Mouse (Mus musculus) C2C12 (cell line): Measurements from ENCODE around the gene Rbpj. TPM values are rescaled to one million over a fixed set of nuclear protein-coding genes. Genes with fewer than 3 reads are reported as not detected.

Source experiments
- H3K27me3 ChIP-seq: one replicate; pipeline ENCODE4 v1.6.1; 2011; ENCODE audit not compliant: control insufficient read depth, insufficient read depth, insufficient read length
- H3K36me3 ChIP-seq: one replicate; pipeline ENCODE4 v1.6.1; 2011; ENCODE audit not compliant: control insufficient read depth, insufficient read depth
- H3K4me3 ChIP-seq: one replicate; pipeline ENCODE4 v1.5.1; 2011; ENCODE audit warnings: mild to moderate bottlenecking, control low read depth; ENCODE audit not compliant: poor library complexity, insufficient read depth, severe bottlenecking
- H3K79me2 ChIP-seq: one replicate; pipeline ENCODE4 v1.6.1; 2011; ENCODE audit not compliant: control insufficient read depth, insufficient read depth
- H3K79me3 ChIP-seq: one replicate; pipeline ENCODE4 v1.6.1; 2011; ENCODE audit warnings: low read depth, control low read depth
- H3ac ChIP-seq: one replicate; pipeline ENCODE3; 2011; ENCODE audit warnings: low read depth; ENCODE audit not compliant: control insufficient read depth, insufficient read length
- CEBPB ChIP-seq: IDR thresholded peaks from one replicate; pipeline ENCODE4 v1.6.1; 2011; ENCODE audit warnings: low read depth, mild to moderate bottlenecking, control low read depth, moderate library complexity
- CTCF ChIP-seq: IDR thresholded peaks from one replicate; pipeline ENCODE4 v1.5.1; 2011; ENCODE audit not compliant: control insufficient read depth, insufficient read depth, insufficient read length
- FOSL1 ChIP-seq: IDR thresholded peaks from one replicate; pipeline ENCODE4 v1.8.0; 2011; ENCODE audit warnings: mild to moderate bottlenecking, low read length; ENCODE audit not compliant: poor library complexity, insufficient read depth, severe bottlenecking
- MAX ChIP-seq: IDR thresholded peaks from one replicate; pipeline ENCODE4 v1.6.1; 2011; ENCODE audit warnings: mild to moderate bottlenecking, control low read depth
- MYOD1 ChIP-seq: IDR thresholded peaks from one replicate; pipeline ENCODE4 v1.6.1; 2011; ENCODE audit warnings: low read depth; ENCODE audit not compliant: control insufficient read depth, insufficient read length
- MYOG ChIP-seq: IDR thresholded peaks from one replicate; pipeline ENCODE4 v1.6.1; 2011; ENCODE audit not compliant: control insufficient read depth, insufficient read length; ENCODE audit errors: extremely low read depth
- USF1 ChIP-seq: IDR thresholded peaks from one replicate; pipeline ENCODE4 v1.6.1; 2011; ENCODE audit warnings: low read depth, mild to moderate bottlenecking, control low read depth, moderate library complexity
- polyA plus RNA-seq: library from polyadenylated mRNA; unstranded; fragments of >200 nt; fragmentation: generic; extraction: Trizol; gene quantifications from one replicate; pipeline ENCODE4 v1.2.1, GENCODE M21; 2012; ENCODE audit warnings: missing spikeins

The Rbpj gene
- polyA plus RNA-seq, 1 experiment, result 8.1 TPM

DNA sequence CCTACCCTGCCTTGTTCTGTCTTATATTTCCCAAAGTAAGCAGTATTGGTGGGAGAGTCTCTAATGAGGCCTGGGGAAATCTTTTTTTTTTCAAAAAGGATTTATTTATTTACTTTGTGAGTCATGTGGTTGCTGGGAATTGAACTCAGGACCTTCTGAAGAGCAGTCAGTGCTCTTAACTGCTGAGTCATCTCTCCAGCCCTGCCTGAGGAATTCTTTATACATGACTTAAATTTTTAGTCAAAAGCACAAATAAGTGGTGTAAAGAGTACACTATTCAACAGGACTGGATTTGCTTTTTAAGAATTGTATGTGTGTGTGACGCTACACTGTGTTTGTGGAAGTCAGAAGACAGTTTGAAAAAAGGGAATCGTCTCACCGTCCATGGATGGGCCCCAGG, 166.1 kb downstream of the Rbpj start:
- Histone ChIP-seq H3K4me3 (no peak overlapping the region), H3ac (no peak overlapping the region), H3K36me3 (peaks cover 38% of the 10 kb centered on the region), H3K79me2 (peaks cover 80% of the 10 kb centered on the region), H3K79me3 (peaks cover 59% of the 10 kb centered on the region), H3K27me3 (no peaks in the 10 kb centered on the region)
- TF ChIP-seq FOSL1, result peak; percentile 34
- TF ChIP-seq CEBPB, result no peak

DNA sequence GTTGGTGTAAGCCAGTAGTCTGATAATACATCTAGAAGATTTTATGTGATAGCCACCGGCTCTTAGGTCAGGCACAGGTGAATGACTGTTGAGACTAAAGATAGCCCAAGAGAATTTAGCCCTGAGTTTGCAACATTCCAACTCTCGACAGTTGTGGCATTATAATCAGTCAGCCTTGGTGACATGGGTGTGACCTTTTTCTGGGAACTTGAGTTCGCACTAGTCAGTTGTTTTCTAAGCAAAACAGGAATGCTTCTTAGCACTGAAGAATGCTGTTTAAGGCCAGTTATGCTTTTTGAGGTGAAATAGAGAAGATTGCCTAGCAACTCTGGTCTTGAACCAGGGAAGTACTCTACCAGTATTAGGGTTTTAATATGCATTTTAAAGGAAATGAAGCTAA, 170.8 kb downstream of the Rbpj start:
- TF ChIP-seq CTCF (no peak), FOSL1 (no peak), MAX (no peak), CEBPB (no peak), MYOG (no peak), MYOD1 (no peak), USF1 (no peak)
- Histone ChIP-seq H3K79me3 (peaks cover 61% of the 10 kb centered on the region), H3K79me2 (peaks cover 90% of the 10 kb centered on the region), H3K4me3 (no peak overlapping the region), H3ac (no peak overlapping the region), H3K36me3 (peaks cover 47% of the 10 kb centered on the region), H3K27me3 (no peaks in the 10 kb centered on the region)

DNA sequence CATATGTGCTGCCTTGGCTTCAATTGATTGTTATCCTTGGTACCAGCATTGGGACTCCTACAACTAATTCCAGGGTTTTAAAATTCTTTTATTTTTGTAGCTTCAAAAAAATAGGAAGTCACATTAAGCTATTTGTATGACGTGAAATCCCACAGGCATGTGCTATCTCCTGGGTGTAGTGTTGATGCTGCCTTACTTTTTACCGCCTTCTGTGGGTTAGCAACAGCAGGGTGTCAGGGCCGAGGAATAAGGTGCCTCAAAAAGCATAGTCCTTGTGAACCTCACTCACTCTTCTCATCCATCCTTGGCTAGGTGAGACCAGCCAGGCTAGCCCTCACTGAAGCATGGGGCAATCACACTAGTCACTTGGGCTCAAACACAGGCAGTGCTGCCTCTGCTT, 171.3 kb downstream of the Rbpj start:
- no peak overlapping the region for H3K4me3 ChIP-seq
- H3K27me3 ChIP-seq, result no peaks in the 10 kb centered on the region
- TF ChIP-seq MYOD1 (no peak), CEBPB (no peak), MYOG (no peak), CTCF (no peak), USF1 (no peak), FOSL1 (no peak), MAX (no peak)
- H3K79me3 ChIP-seq, result peaks cover 61% of the 10 kb centered on the region
- peaks cover 48% of the 10 kb centered on the region for H3K36me3 ChIP-seq
- H3ac ChIP-seq, result no peak overlapping the region
- H3K79me2 ChIP-seq, result peaks cover 85% of the 10 kb centered on the region

DNA sequence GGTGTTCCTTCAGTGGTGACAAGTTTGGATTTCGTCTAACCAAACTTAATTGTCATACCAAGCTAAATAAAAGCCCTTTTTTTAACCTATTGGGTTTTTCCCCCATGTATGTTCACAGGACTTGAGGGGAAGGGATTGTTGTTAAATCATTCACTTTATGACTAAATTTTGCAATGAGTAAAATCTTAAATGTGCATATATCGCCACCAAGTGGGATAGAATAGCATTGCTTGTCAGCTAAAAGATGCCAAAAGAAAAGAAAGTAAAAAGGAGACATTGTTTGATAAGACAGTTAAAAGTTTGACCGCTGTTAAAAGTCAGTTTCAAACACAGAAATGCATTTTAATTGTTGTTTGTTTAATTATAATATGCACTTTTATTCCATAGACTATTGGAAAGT, 172.7 kb downstream of the Rbpj start:
- H3K79me2 ChIP-seq, result peaks cover 71% of the 10 kb centered on the region
- peaks cover 52% of the 10 kb centered on the region for H3K36me3 ChIP-seq
- no peaks in the 10 kb centered on the region for H3K27me3 ChIP-seq
- TF ChIP-seq MYOG (no peak), CTCF (no peak), MYOD1 (no peak), MAX (no peak), USF1 (no peak), CEBPB (no peak)
- H3K79me3 ChIP-seq, result peaks cover 49% of the 10 kb centered on the region
- H3K4me3 ChIP-seq, result no peak overlapping the region
- no peak overlapping the region for H3ac ChIP-seq

DNA sequence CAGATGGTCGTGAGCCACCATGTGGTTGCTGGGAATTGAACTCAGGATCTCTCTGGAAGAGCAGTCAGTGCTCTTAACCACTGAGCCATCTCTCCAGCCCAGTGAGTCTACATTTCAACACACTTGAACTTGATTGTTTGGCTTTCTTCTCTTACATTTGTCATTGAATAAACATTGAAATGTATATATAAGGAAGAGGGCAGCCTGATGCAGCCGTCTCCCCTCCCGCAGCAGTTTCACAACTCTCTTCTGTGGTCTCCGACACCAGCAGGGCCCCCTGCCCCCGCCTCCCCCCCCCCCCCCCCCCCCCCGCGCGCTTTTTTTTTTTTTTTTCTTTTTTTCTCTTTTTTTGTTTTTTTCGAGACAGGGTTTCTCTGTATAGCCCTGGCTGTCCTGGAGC, 180.7 kb downstream of the Rbpj start:
- peaks cover 80% of the 10 kb centered on the region for H3K36me3 ChIP-seq
- TF ChIP-seq USF1 (no peak), FOSL1 (no peak), CEBPB (no peak), MAX (no peak), MYOG (no peak)

DNA sequence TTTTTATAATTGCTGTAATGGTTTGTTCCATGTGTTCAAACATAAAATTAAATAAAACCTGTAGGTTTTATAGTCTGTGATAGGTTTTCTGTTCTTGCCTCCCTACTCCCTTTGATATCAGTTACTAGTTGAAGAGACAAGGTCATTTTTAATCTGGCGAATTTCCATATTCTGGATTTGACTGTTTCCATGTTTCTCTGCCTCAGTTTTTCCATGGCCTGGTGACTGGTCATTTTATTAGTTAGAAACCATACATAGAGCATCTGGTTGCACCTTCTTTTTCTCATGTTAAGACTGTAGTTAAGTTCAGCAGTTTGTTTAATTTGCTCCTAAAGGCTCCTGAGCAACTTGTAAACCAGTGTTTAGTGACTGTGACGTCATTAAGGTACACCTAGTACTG, 181.4 kb downstream of the Rbpj start:
- H3K27me3 ChIP-seq, result no peaks in the 10 kb centered on the region
- no peak overlapping the region for H3K4me3 ChIP-seq
- no peak for TF ChIP-seq CTCF
- TF ChIP-seq CEBPB, result no peak
- no peak for TF ChIP-seq MYOD1
- TF ChIP-seq FOSL1, result no peak
- no peak for TF ChIP-seq USF1
- TF ChIP-seq MAX, result no peak
- TF ChIP-seq MYOG, result no peak
- no peak overlapping the region for H3ac ChIP-seq
- H3K79me3 ChIP-seq, result peaks cover 3% of the 10 kb centered on the region
- H3K36me3 ChIP-seq, result peaks cover 82% of the 10 kb centered on the region
- H3K79me2 ChIP-seq, result no peaks in the 10 kb centered on the region

More for the DNA sequence above, 180.7 kb downstream of the Rbpj start:
- H3K4me3 ChIP-seq, result no peak overlapping the region
- H3ac ChIP-seq, result no peak overlapping the region
- no peaks in the 10 kb centered on the region for H3K79me2 ChIP-seq
- peaks cover 3% of the 10 kb centered on the region for H3K79me3 ChIP-seq
- H3K27me3 ChIP-seq, result no peaks in the 10 kb centered on the region

DNA sequence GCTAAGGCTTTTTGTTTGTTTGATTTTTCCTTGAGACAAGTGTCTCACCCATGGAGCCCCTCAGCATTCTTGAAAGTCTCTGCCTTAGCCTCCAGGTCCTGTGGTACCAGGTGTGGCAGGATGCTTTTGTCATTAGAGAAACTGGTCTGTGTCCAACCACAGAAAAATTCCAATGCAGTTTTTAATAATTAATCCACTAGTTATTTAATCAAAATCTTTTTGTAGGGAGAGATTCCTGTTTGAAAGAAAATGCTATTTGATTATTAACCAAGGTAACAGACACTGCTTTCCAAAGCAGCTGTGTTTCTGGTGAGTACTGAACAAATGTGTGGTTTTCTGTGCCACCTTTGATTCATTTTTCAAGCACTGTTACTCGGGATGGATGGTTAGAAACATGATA, 190.6 kb downstream of the Rbpj start:
- no peaks in the 10 kb centered on the region for H3K79me2 ChIP-seq
- H3K79me3 ChIP-seq, result no peaks in the 10 kb centered on the region
- TF ChIP-seq MYOG, result no peak
- TF ChIP-seq MYOD1, result no peak
- no peak for TF ChIP-seq FOSL1
- no peak for TF ChIP-seq CTCF
- no peak for TF ChIP-seq USF1
- no peak for TF ChIP-seq MAX
- TF ChIP-seq CEBPB, result no peak
- no peaks in the 10 kb centered on the region for H3K27me3 ChIP-seq
- peaks cover 30% of the 10 kb centered on the region for H3K36me3 ChIP-seq
- H3K4me3 ChIP-seq, result no peak overlapping the region
- H3ac ChIP-seq, result no peak overlapping the region
